Mouse (Mus musculus) thymus, postnatal 0 days (tissue): Measurements from ENCODE around the gene Gm4881. TPM values are rescaled to one million over a fixed set of nuclear protein-coding genes. Genes with fewer than 3 reads are reported as not detected.
"Not testable (repeated sequence)": the region's sequence is repeated elsewhere in the genome, so short reads cannot be mapped to it uniquely, and the experiment has no call there.

Experiments used
- DNase-seq: peaks from one replicate; pipeline ENCODE4 v3.0.0-alpha.2; 2015; ENCODE audit warnings: low spot score
- polyA plus RNA-seq: library from polyadenylated mRNA; unstranded; fragments of >200 nt; fragmentation: Nextera tagmentation; extraction: Ambion mirVana; gene quantifications from 2 replicates; pipeline ENCODE4 v1.2.1, GENCODE M21; 2015

The Gm4881 gene
- polyA plus RNA-seq, 1 experiment from 2014 or later = not detected

GRCm38 (mm10) chr7:24896269-24896668 is 48.0 kb downstream of the Gm4881 start:
- DNase-seq = no peak

- DNase-seq = not testable (repeated sequence)
Measured at GRCm38 (mm10) chr7:24895749-24896148, 48.5 kb downstream of the Gm4881 start.

GRCm38 (mm10) chr7:24892125-24892583 is 52.1 kb downstream of the Gm4881 start:
- DNase-seq = no peak

- no peak for DNase-seq
Measured at GRCm38 (mm10) chr7:24891241-24892124, 52.8 kb downstream of the Gm4881 start.

- DNase-seq = peak; percentile 85
Measured at GRCm38 (mm10) chr7:24890281-24891216, 53.7 kb downstream of the Gm4881 start.

- no peak for DNase-seq
Measured at GRCm38 (mm10) chr7:24889431-24890220, 54.7 kb downstream of the Gm4881 start.

- DNase-seq = no peak
Measured at GRCm38 (mm10) chr7:24887096-24887495, 57.2 kb downstream of the Gm4881 start.

GRCm38 (mm10) chr7:24886308-24886633 is 58.0 kb downstream of the Gm4881 start:
- DNase-seq = no peak

- no peak for DNase-seq
Measured at GRCm38 (mm10) chr7:24885468-24886307, 58.6 kb downstream of the Gm4881 start.

- DNase-seq = no peak
Measured at GRCm38 (mm10) chr7:24884693-24885291, 59.5 kb downstream of the Gm4881 start.

GRCm38 (mm10) chr7:24883896-24884692 is 60.2 kb downstream of the Gm4881 start, which contains the start of gene Rps19:
Gene Rps19 (plus strand): TSS chr7:24884371.
- peak; percentile 99 for DNase-seq

- no peak for DNase-seq
Measured at GRCm38 (mm10) chr7:24882416-24883199, 61.7 kb downstream of the Gm4881 start.

- DNase-seq = no peak
Measured at GRCm38 (mm10) chr7:24879620-24880019, 64.7 kb downstream of the Gm4881 start.

- DNase-seq = no peak
Measured at GRCm38 (mm10) chr7:24877588-24877987, 66.7 kb downstream of the Gm4881 start.
